In the genomic region with DNA sequence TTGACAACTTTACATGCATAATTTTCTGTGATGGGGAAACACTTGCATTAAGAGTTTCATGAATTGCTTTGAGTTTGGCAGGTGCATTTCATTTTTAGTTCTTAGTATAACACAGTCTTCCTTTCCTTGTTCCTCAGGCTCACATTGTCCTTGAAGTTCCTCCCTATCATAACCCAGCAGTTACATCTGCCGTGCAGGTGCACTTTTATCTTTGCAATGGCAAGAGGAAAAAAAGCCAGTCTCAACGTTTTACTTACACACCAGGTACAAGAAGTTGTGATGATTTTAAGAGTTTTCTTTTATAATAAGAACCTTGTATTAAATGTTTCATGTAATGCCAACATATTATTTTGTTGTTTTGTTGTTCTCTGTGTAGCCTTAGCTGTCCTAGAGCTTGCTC, we compare ENCODE assay signal across 20 mouse cellular contexts. TPM values are rescaled to one million over a fixed set of nuclear protein-coding genes. Genes with fewer than 3 reads are reported as not detected.
A peak's percentile ranks its signal among the peaks of the same experiment; 100 is the strongest.
DNase-seq lines count a peak whose midpoint lies in the region; ATAC-seq and TF ChIP-seq lines count a peak whose summit lies in the region.
"Had no signal": no experiment of that assay in that cellular context is flagged by ENCODE, and none has a peak within 500 bp of the region (broad histone marks: within the 10 kb centered on the region; RNA-seq: fewer than 3 reads in every experiment).

No protein-coding gene starts in this region.

- H3K27ac ChIP-seq in thymus, adult 2 months (ENCODE audit: control insufficient read depth, insufficient read depth, low read length), result peak overlapping the region; percentile 97
- no peak overlapping the region for H3K27ac ChIP-seq in layer of hippocampus, adult 2 months
- no peak overlapping the region for H3K27ac ChIP-seq in hindbrain, embryonic 16.5 days (ENCODE audit: low read depth, low read length)
- H3K27ac ChIP-seq: embryonic facial prominence, embryonic 10.5 days; embryonic facial prominence, embryonic 12.5 days; forebrain, embryonic 13.5 days; forebrain, embryonic 15.5 days had no signal

- no peak overlapping the region for H3K4me2 ChIP-seq in hindbrain, embryonic 16.5 days (ENCODE audit: low read length)
- H3K4me2 ChIP-seq: embryonic facial prominence, embryonic 12.5 days; forebrain, embryonic 13.5 days; forebrain, embryonic 15.5 days had no signal

- ATAC-seq in hindbrain, embryonic 16.5 days, result no peak
- ATAC-seq: forebrain, embryonic 13.5 days; forebrain, embryonic 15.5 days had no signal

- no peaks in the 10 kb centered on the region for H3K27me3 ChIP-seq in thymus, adult 2 months (ENCODE audit: control insufficient read depth, insufficient read depth, low read length)
- H3K27me3 ChIP-seq in hindbrain, embryonic 16.5 days (replicated peaks; ENCODE audit: control insufficient read depth, insufficient read depth, low read length), result no peaks in the 10 kb centered on the region
- H3K27me3 ChIP-seq: embryonic facial prominence, embryonic 12.5 days; forebrain, embryonic 13.5 days; forebrain, embryonic 15.5 days had no signal

- intact Hi-C loops in left cerebral cortex, postnatal 4 days (cut with DNase I), result no loop called here

- H3K9me3 ChIP-seq in hindbrain, embryonic 16.5 days (ENCODE audit: control insufficient read depth, low read length), result no peaks in the 10 kb centered on the region
- H3K9me3 ChIP-seq: embryonic facial prominence, embryonic 10.5 days; embryonic facial prominence, embryonic 12.5 days; forebrain, embryonic 13.5 days; forebrain, embryonic 15.5 days had no signal

- peak; percentile 63 for DNase-seq in thymus, adult 2 months
- peak; percentile 69 to 77 for DNase-seq in thymus, postnatal 10 days (ENCODE audit: low spot score in 2 of 2)
- peak; percentile 61 for DNase-seq in thymus, postnatal 25 days
- DNase-seq in thymus, postnatal 4 days, result peak; percentile 52
- no peak for DNase-seq in layer of hippocampus, adult 2 months (ENCODE audit: low spot score in 2 of 2)
- no peak for DNase-seq in left cerebral cortex, postnatal 4 days
- DNase-seq in kidney, adult 8-10 months, result no peak
- DNase-seq: adrenal gland, adult 2 months; adrenal gland, postnatal 10 days; adrenal gland, postnatal 25 days; cerebellum, adult 11-12 months; cerebellum, adult 2 months; cerebellum, adult 9-10 months; cerebellum, postnatal 10 days; cerebellum, postnatal 25 days had no signal

- 5% methylated on average over 2 of the region's 2 CpGs for WGBS in thymus, adult 2 months
- 93% methylated on average over 2 of the region's 2 CpGs for WGBS in hindbrain, embryonic 16.5 days

- TF ChIP-seq CTCF in thymus, adult 2 months (IDR thresholded peaks at IDR 0.05; ENCODE audit: borderline replicate concordance, control insufficient read depth, extremely low read depth, insufficient read depth, low read length, poor library complexity), result no peak
- no peak for TF ChIP-seq CTCF in layer of hippocampus, adult 2 months (conservative IDR thresholded peaks at IDR 0.05)

- H3K4me3 ChIP-seq in thymus, adult 2 months (ENCODE audit: control insufficient read depth, insufficient read depth, low read length), result no peak overlapping the region
- H3K4me3 ChIP-seq in layer of hippocampus, adult 2 months, result no peak overlapping the region
- no peak overlapping the region for H3K4me3 ChIP-seq in hindbrain, embryonic 16.5 days (ENCODE audit: low read length)
- H3K4me3 ChIP-seq: embryonic facial prominence, embryonic 10.5 days; embryonic facial prominence, embryonic 12.5 days; forebrain, embryonic 13.5 days; forebrain, embryonic 15.5 days had no signal

- peaks cover 76% of the 10 kb centered on the region for H3K36me3 ChIP-seq in thymus, adult 2 months (ENCODE audit: control insufficient read depth, insufficient read depth, low read length)
- H3K36me3 ChIP-seq in hindbrain, embryonic 16.5 days (ENCODE audit: control insufficient read depth, insufficient read depth, low read length), result peaks cover 18% of the 10 kb centered on the region

- TF ChIP-seq POLR2A in thymus, adult 2 months (IDR thresholded peaks at IDR 0.05; ENCODE audit: control insufficient read depth, extremely low read depth, insufficient read depth, low read length, poor library complexity), result no peak

- H3K9ac ChIP-seq in hindbrain, embryonic 16.5 days (ENCODE audit: low read depth, low read length), result no peak overlapping the region
- H3K9ac ChIP-seq: embryonic facial prominence, embryonic 12.5 days; forebrain, embryonic 13.5 days; forebrain, embryonic 15.5 days had no signal

- peaks cover 22% of the 10 kb centered on the region for H3K4me1 ChIP-seq in thymus, adult 2 months (replicated peaks; ENCODE audit: control insufficient read depth, insufficient read depth, low read length)
- H3K4me1 ChIP-seq in hindbrain, embryonic 16.5 days (ENCODE audit: control insufficient read depth, insufficient read depth, low read depth, low read length), result no peaks in the 10 kb centered on the region
- H3K4me1 ChIP-seq: embryonic facial prominence, embryonic 10.5 days; embryonic facial prominence, embryonic 12.5 days; forebrain, embryonic 13.5 days; forebrain, embryonic 15.5 days had no signal

RNA-seq across cellular contexts. Expression of gene Esrp2, which starts 32.9 kb away (rescaled TPM):
- polyA plus RNA-seq in thymus, adult 2 months (2012; rRNA removed), result 24.5 and 29.9 TPM in 2 replicates
- total RNA-seq in layer of hippocampus, adult 2 months (2021), result under 1 TPM; 0.39 to 0.67 TPM
- total RNA-seq in left cerebral cortex, postnatal 4 days (2021), result not detected
- 0.18 and 0.27 TPM in 2 replicates for polyA plus RNA-seq in hindbrain, embryonic 16.5 days (2015; fragmentation: Nextera tagmentation; extraction: Ambion mirVana)

RNA-seq across cellular contexts. Expression of gene Nfatc3, which starts 45.2 kb away (rescaled TPM):
- polyA plus RNA-seq in thymus, adult 2 months (2012; rRNA removed), result 161 and 186 TPM in 2 replicates
- total RNA-seq in layer of hippocampus, adult 2 months (2021), result 10 to 100 TPM; 12.4 to 12.7 TPM
- total RNA-seq in left cerebral cortex, postnatal 4 days (2021), result 10 to 100 TPM; 15.8 to 17.2 TPM
- polyA plus RNA-seq in hindbrain, embryonic 16.5 days (2015; fragmentation: Nextera tagmentation; extraction: Ambion mirVana), result 2.1 and 2.6 TPM in 2 replicates

RNA-seq across cellular contexts. Expression of gene Pla2g15, which starts 46.3 kb away (rescaled TPM):
- 17.4 and 18.2 TPM in 2 replicates for polyA plus RNA-seq in thymus, adult 2 months (2012; rRNA removed)
- total RNA-seq in layer of hippocampus, adult 2 months (2021), result 10 to 100 TPM; 21.7 to 21.8 TPM
- 10 to 100 TPM; 20.7 to 21.8 TPM for total RNA-seq in left cerebral cortex, postnatal 4 days (2021)
- polyA plus RNA-seq in hindbrain, embryonic 16.5 days (2015; fragmentation: Nextera tagmentation; extraction: Ambion mirVana), result 23.5 and 24.2 TPM in 2 replicates

Comparison
In these comparisons a context has a peak if more than half of its experiments do, and no peak if none do; other contexts are left out.
1. DNase-seq: peak in thymus, adult 2 months (single experiment), thymus, postnatal 10 days (2 of 2), thymus, postnatal 25 days (single experiment) and thymus, postnatal 4 days (single experiment); none in layer of hippocampus, adult 2 months (0 of 2), left cerebral cortex, postnatal 4 days (single experiment) and kidney, adult 8-10 months (0 of 2).